Mouse (Mus musculus): ENCODE measurements around the gene Pax7. TPM values are rescaled to one million over a fixed set of nuclear protein-coding genes. Genes with fewer than 3 reads are reported as not detected.

The Pax7 gene
- total and polyA plus RNA-seq, 3 experiments = not detected

GRCm38 (mm10) chr4:139850547-139851170 lies 17.3 kb upstream of the Pax7 start:
- dilution Hi-C loops (cut with MboI; ENCODE audit: extremely low pct_ligation_motif_present, extremely low pct_unique_long_range_greater_than_20kb, low sequenced_read_pairs) (no loop called here), in situ Hi-C loops (cut with MboI; ENCODE audit: low pct_ligation_motif_present, low pct_unique_long_range_greater_than_20kb, low sequenced_read_pairs) (loop anchor here (10.0 kb wide), 1 partner anchor 166 kb away; no protein-coding TSS in a partner anchor)
- Histone ChIP-seq H3K4me1 (ENCODE audit: control insufficient read depth in 1 of 2, insufficient read depth in 2 of 2) (no peaks in the 10 kb centered on the region), H3K4me3 (replicated peaks in 1 of 3; ENCODE audit: low read depth in 2 of 3, low read length in 2 of 3, poor library complexity in 1 of 3) (no peak overlapping the region), H3K9ac (ENCODE audit: insufficient read depth, low read depth) (no peak overlapping the region), H3K36me3 (replicated peaks in 1 of 2; ENCODE audit: control insufficient read depth in 1 of 2, insufficient read depth in 1 of 2, low read length in 1 of 2) (no peaks in the 10 kb centered on the region), H3K4me2 (ENCODE audit: insufficient read depth, low read depth, poor library complexity, severe bottlenecking) (no peak overlapping the region), H3K27ac (ENCODE audit: insufficient read depth, low read depth) (no peak overlapping the region), H3K27me3 (replicated peaks) (peaks cover 71% of the 10 kb centered on the region), H3K9me3 (replicated peaks; ENCODE audit: low read length) (no peaks in the 10 kb centered on the region), H3K79me2 (replicated peaks; ENCODE audit: control insufficient read depth, extremely low read depth, insufficient read depth, poor library complexity, severe bottlenecking) (no peaks in the 10 kb centered on the region)
- no peak for TF ChIP-seq UBTF (IDR thresholded peaks at IDR 0.05; ENCODE audit: low read depth, low read length)
- no peak for TF ChIP-seq USF1 (IDR thresholded peaks at IDR 0.05; ENCODE audit: low read depth, low read length)
- no peak for TF ChIP-seq CTCF (conservative IDR thresholded peaks at IDR 0.05 in 1 of 2, IDR thresholded peaks at IDR 0.05 in 1 of 2; ENCODE audit: low read depth in 2 of 2, low read length in 2 of 2)
- no peak for TF ChIP-seq MEF2A (IDR thresholded peaks at IDR 0.05; ENCODE audit: borderline replicate concordance, low read depth, low read length)
- no peak for TF ChIP-seq MAX (IDR thresholded peaks at IDR 0.05; ENCODE audit: low read length)
- no peak for TF ChIP-seq RAD21 (IDR thresholded peaks at IDR 0.05; ENCODE audit: low read depth, low read length)
- TF ChIP-seq SIN3A (IDR thresholded peaks at IDR 0.05; ENCODE audit: low read length) = no peak
- no peak for TF ChIP-seq ELF1 (IDR thresholded peaks at IDR 0.05; ENCODE audit: low read depth, low read length)
- DNase-seq (ENCODE audit: extremely low read depth) = no peak

DNA sequence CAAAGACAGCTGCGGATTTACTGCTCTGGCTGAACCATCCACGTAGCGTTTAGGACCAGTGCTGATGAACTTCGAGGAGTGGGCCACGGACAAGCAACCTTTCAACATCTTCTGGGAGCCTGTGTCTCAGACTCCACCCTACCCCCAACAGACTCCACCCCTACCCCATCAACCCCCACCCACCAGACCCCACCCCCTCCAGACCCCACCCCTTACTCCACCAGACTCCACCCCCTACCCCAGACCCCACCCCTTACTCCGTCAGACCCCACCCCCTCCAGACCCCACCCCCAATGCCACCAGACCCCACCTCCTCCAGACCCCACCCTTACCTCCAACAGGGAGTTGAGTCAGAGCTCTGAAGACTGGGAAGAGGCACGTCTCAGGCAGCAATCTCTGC lies 10.1 kb upstream of the Pax7 start:
- dilution Hi-C loops (cut with MboI; ENCODE audit: extremely low pct_ligation_motif_present, extremely low pct_unique_long_range_greater_than_20kb, low sequenced_read_pairs) = no loop called here
- Histone ChIP-seq H3K36me3 (replicated peaks in 1 of 2; ENCODE audit: control insufficient read depth in 1 of 2, insufficient read depth in 1 of 2, low read length in 1 of 2) (no peaks in the 10 kb centered on the region), H3K9ac (ENCODE audit: insufficient read depth, low read depth) (no peak overlapping the region), H3K27me3 (replicated peaks) (peaks cover 48% of the 10 kb centered on the region), H3K79me2 (replicated peaks; ENCODE audit: control insufficient read depth, extremely low read depth, insufficient read depth, poor library complexity, severe bottlenecking) (no peaks in the 10 kb centered on the region), H3K4me1 (ENCODE audit: control insufficient read depth in 1 of 2, insufficient read depth in 2 of 2) (no peaks in the 10 kb centered on the region), H3K27ac (ENCODE audit: insufficient read depth, low read depth) (no peak overlapping the region), H3K4me3 (replicated peaks in 1 of 3; ENCODE audit: low read depth in 2 of 3, low read length in 2 of 3, poor library complexity in 1 of 3) (no peak overlapping the region), H3K4me2 (ENCODE audit: insufficient read depth, low read depth, poor library complexity, severe bottlenecking) (no peak overlapping the region), H3K9me3 (replicated peaks; ENCODE audit: low read length) (no peaks in the 10 kb centered on the region)
- DNase-seq (ENCODE audit: extremely low read depth) = no peak
- in situ Hi-C loops (cut with MboI; ENCODE audit: low pct_ligation_motif_present, low pct_unique_long_range_greater_than_20kb, low sequenced_read_pairs) = no loop called here
- TF ChIP-seq HCFC1 (IDR thresholded peaks at IDR 0.05; ENCODE audit: low read depth, low read length) (no peak), NELFE (IDR thresholded peaks at IDR 0.05; ENCODE audit: low read depth, low read length) (no peak)

GRCm38 (mm10) chr4:139842919-139843318 lies 9.6 kb upstream of the Pax7 start:
- Histone ChIP-seq H3K27me3 (replicated peaks) (peaks cover 48% of the 10 kb centered on the region), H3K4me3 (replicated peaks in 1 of 3; ENCODE audit: low read depth in 2 of 3, low read length in 2 of 3, poor library complexity in 1 of 3) (no peak overlapping the region), H3K27ac (ENCODE audit: insufficient read depth, low read depth) (no peak overlapping the region), H3K4me1 (ENCODE audit: control insufficient read depth in 1 of 2, insufficient read depth in 2 of 2) (no peaks in the 10 kb centered on the region), H3K4me2 (ENCODE audit: insufficient read depth, low read depth, poor library complexity, severe bottlenecking) (no peak overlapping the region), H3K36me3 (replicated peaks in 1 of 2; ENCODE audit: control insufficient read depth in 1 of 2, insufficient read depth in 1 of 2, low read length in 1 of 2) (no peaks in the 10 kb centered on the region), H3K9me3 (replicated peaks; ENCODE audit: low read length) (no peaks in the 10 kb centered on the region), H3K9ac (ENCODE audit: insufficient read depth, low read depth) (no peak overlapping the region), H3K79me2 (replicated peaks; ENCODE audit: control insufficient read depth, extremely low read depth, insufficient read depth, poor library complexity, severe bottlenecking) (no peaks in the 10 kb centered on the region)
- TF ChIP-seq ZKSCAN1 (IDR thresholded peaks at IDR 0.05; ENCODE audit: borderline replicate concordance, low read depth, low read length) (no peak), NRF1 (IDR thresholded peaks at IDR 0.05; ENCODE audit: low read depth, low read length) (peak; percentile 61)
- in situ Hi-C loops (cut with MboI; ENCODE audit: low pct_ligation_motif_present, low pct_unique_long_range_greater_than_20kb, low sequenced_read_pairs) = no loop called here
- dilution Hi-C loops (cut with MboI; ENCODE audit: extremely low pct_ligation_motif_present, extremely low pct_unique_long_range_greater_than_20kb, low sequenced_read_pairs) = no loop called here
- DNase-seq (ENCODE audit: extremely low read depth) = no peak

Data from CH12.LX (cell line).